Mouse (Mus musculus): ENCODE data around the gene Slc35e4. TPM values are rescaled to one million over a fixed set of nuclear protein-coding genes. Genes with fewer than 3 reads are reported as not detected.

The Slc35e4 gene
- not detected for polyA plus RNA-seq (2014; fragmentation: Illumina TruSeq; extraction: RNeasy Lipid Tissue Mini Kit (QIAGEN cat#74804); ENCODE audit: low read depth, low replicate concordance)

GRCm38 (mm10) chr11:3914109-3914840 lies at the start of gene Slc35e4:
Gene Slc35e4 (minus strand): TSS chr11:3914664.

GRCm38 (mm10) chr11:3963610-3964415 lies 49.3 kb upstream of the Slc35e4 start, which contains the start of gene Pes1:
Gene Pes1 (plus strand): TSS chr11:3963975.

GRCm38 (mm10) chr11:3931511-3932211 lies 17.2 kb upstream of the Slc35e4 start, which contains the start of gene Tcn2:
Gene Tcn2 (minus strand): TSS chr11:3932159.

GRCm38 (mm10) chr11:3894406-3895281 lies 19.8 kb downstream of the Slc35e4 start, which contains the start of the genes 4921536K21Rik and Dusp18:
Gene 4921536K21Rik (minus strand): TSS chr11:3895098.
Gene Dusp18 (plus strand): TSS chr11:3895240.

GRCm38 (mm10) chr11:3863454-3864112 lies 50.9 kb downstream of the Slc35e4 start, which contains the start of gene Osbp2:
Gene Osbp2 (minus strand): TSS chr11:3863903.

Other genes with a start within 250 kb of the Slc35e4 start
- 1.1 TPM for gene Osbp2, start 50.8 kb downstream of the Slc35e4 start, polyA plus RNA-seq (2014; fragmentation: Illumina TruSeq; extraction: RNeasy Lipid Tissue Mini Kit (QIAGEN cat#74804); ENCODE audit: low read depth, low replicate concordance)
- 0.85 TPM for gene 4921536K21Rik, start 19.6 kb downstream of the Slc35e4 start, polyA plus RNA-seq (2014; fragmentation: Illumina TruSeq; extraction: RNeasy Lipid Tissue Mini Kit (QIAGEN cat#74804); ENCODE audit: low read depth, low replicate concordance)
- 5.0 TPM for gene Dusp18, start 19.4 kb downstream of the Slc35e4 start, polyA plus RNA-seq (2014; fragmentation: Illumina TruSeq; extraction: RNeasy Lipid Tissue Mini Kit (QIAGEN cat#74804); ENCODE audit: low read depth, low replicate concordance)
- gene Tcn2, start 17.5 kb upstream of the Slc35e4 start, polyA plus RNA-seq (2014; fragmentation: Illumina TruSeq; extraction: RNeasy Lipid Tissue Mini Kit (QIAGEN cat#74804); ENCODE audit: low read depth, low replicate concordance): 37.8 TPM
- 20.6 TPM for gene Pes1, start 49.3 kb upstream of the Slc35e4 start, polyA plus RNA-seq (2014; fragmentation: Illumina TruSeq; extraction: RNeasy Lipid Tissue Mini Kit (QIAGEN cat#74804); ENCODE audit: low read depth, low replicate concordance)
- gene 4930556J24Rik, start 62.1 kb upstream of the Slc35e4 start, polyA plus RNA-seq (2014; fragmentation: Illumina TruSeq; extraction: RNeasy Lipid Tissue Mini Kit (QIAGEN cat#74804); ENCODE audit: low read depth, low replicate concordance): not detected
- gene Gal3st1, start 69.0 kb upstream of the Slc35e4 start, polyA plus RNA-seq (2014; fragmentation: Illumina TruSeq; extraction: RNeasy Lipid Tissue Mini Kit (QIAGEN cat#74804); ENCODE audit: low read depth, low replicate concordance): 0.49 TPM
- gene Sec14l4, start 116.8 kb upstream of the Slc35e4 start, polyA plus RNA-seq (2014; fragmentation: Illumina TruSeq; extraction: RNeasy Lipid Tissue Mini Kit (QIAGEN cat#74804); ENCODE audit: low read depth, low replicate concordance): not detected
- 30.7 TPM for gene Sec14l3, start 150.2 kb upstream of the Slc35e4 start, polyA plus RNA-seq (2014; fragmentation: Illumina TruSeq; extraction: RNeasy Lipid Tissue Mini Kit (QIAGEN cat#74804); ENCODE audit: low read depth, low replicate concordance)
- gene Mtfp1, start 180.8 kb upstream of the Slc35e4 start, polyA plus RNA-seq (2014; fragmentation: Illumina TruSeq; extraction: RNeasy Lipid Tissue Mini Kit (QIAGEN cat#74804); ENCODE audit: low read depth, low replicate concordance): 12.0 TPM
- 0.85 TPM for gene Sec14l2, start 208.8 kb upstream of the Slc35e4 start, polyA plus RNA-seq (2014; fragmentation: Illumina TruSeq; extraction: RNeasy Lipid Tissue Mini Kit (QIAGEN cat#74804); ENCODE audit: low read depth, low replicate concordance)
- 2.9 TPM for gene Rnf215, start 220.5 kb upstream of the Slc35e4 start, polyA plus RNA-seq (2014; fragmentation: Illumina TruSeq; extraction: RNeasy Lipid Tissue Mini Kit (QIAGEN cat#74804); ENCODE audit: low read depth, low replicate concordance)
- gene Ccdc157, start 245.6 kb upstream of the Slc35e4 start, polyA plus RNA-seq (2014; fragmentation: Illumina TruSeq; extraction: RNeasy Lipid Tissue Mini Kit (QIAGEN cat#74804); ENCODE audit: low read depth, low replicate concordance): 3.9 TPM
- 10.2 TPM for gene Sf3a1, start 245.7 kb upstream of the Slc35e4 start, polyA plus RNA-seq (2014; fragmentation: Illumina TruSeq; extraction: RNeasy Lipid Tissue Mini Kit (QIAGEN cat#74804); ENCODE audit: low read depth, low replicate concordance)

All from kidney, adult 10 weeks (tissue).